7 mouse cellular contexts compared by ENCODE assay signal in the genomic region with DNA sequence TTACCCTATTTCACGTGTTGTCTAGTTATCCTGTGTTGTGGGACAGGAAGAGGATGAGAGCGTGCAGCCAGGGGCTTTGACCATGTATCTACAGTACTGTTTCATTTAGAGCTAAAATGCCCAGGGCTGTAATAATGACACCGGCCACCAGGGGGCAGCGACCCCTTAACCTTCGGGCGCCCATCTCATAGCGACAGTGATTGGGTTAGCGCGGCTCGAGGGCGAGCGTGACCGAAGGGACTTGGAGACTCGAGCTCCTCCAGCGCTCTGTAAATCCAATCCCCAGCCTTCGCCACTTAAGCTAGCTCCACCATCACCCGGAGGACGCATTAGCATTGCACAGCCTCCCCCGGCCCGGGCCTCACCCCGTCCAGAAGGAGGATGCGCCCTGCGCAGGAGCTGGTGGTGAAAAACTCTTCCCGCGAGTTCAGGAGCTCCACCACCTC. TPM values are rescaled to one million over a fixed set of nuclear protein-coding genes. Genes with fewer than 3 reads are reported as not detected.
DNase-seq lines count a peak whose midpoint lies in the region; ATAC-seq lines count a peak whose summit lies in the region.

TSS of gene Cryz (plus strand) at position 224 of the 446 bp plus-strand sequence.

- H3K27me3 ChIP-seq in embryonic facial prominence, embryonic 11.5 days (ENCODE audit: control insufficient read depth, insufficient read depth, low read length): no peaks in the 10 kb centered on the region
- H3K27me3 ChIP-seq in limb, embryonic 11.5 days (ENCODE audit: control insufficient read depth, insufficient read depth, low read length): no peaks in the 10 kb centered on the region
- no peaks in the 10 kb centered on the region for H3K27me3 ChIP-seq in midbrain, embryonic 14.5 days (ENCODE audit: control insufficient read depth, insufficient read depth, low read length)

- ATAC-seq in embryonic facial prominence, embryonic 11.5 days (replicated peaks; ENCODE audit: insufficient number of reproducible peaks, low FRiP score, low TSS enrichment, low read depth): peak; percentile 90
- peak; percentile 85 for ATAC-seq in limb, embryonic 11.5 days (ENCODE audit: insufficient number of reproducible peaks, low FRiP score, low TSS enrichment, low read depth)
- ATAC-seq in midbrain, embryonic 14.5 days (ENCODE audit: low FRiP score, low TSS enrichment): peak; percentile 90

- 1% methylated on average over 25 of the region's 25 CpGs for WGBS in embryonic facial prominence, embryonic 11.5 days
- WGBS in limb, embryonic 11.5 days: 0% methylated on average over 25 of the region's 25 CpGs
- under 1% methylated on average over 25 of the region's 25 CpGs for WGBS in midbrain, embryonic 14.5 days

- H3K4me2 ChIP-seq in embryonic facial prominence, embryonic 11.5 days (ENCODE audit: low read depth, low read length): peak within 1 kb of the TSS; percentile 68
- peak within 1 kb of the TSS; percentile 49 for H3K4me2 ChIP-seq in limb, embryonic 11.5 days (ENCODE audit: low read depth, severe bottlenecking)
- H3K4me2 ChIP-seq in midbrain, embryonic 14.5 days (ENCODE audit: low read length): peak within 1 kb of the TSS; percentile 77

- DNase-seq in adrenal gland, postnatal 14 days: peak; percentile 94
- DNase-seq in embryonic facial prominence, embryonic 11.5 days (ENCODE audit: low spot score): peak; percentile 96
- peak; percentile 99 for DNase-seq in heart, adult 11 months
- DNase-seq in kidney, adult 18-20 months: peak; percentile 96
- peak; percentile 98 for DNase-seq in limb, embryonic 11.5 days (ENCODE audit: low spot score)
- DNase-seq in midbrain, embryonic 14.5 days: peak; percentile 95
- peak; percentile 76 to 92 for DNase-seq in spleen, adult 18-20 months

- no peaks in the 10 kb centered on the region for H3K4me1 ChIP-seq in embryonic facial prominence, embryonic 11.5 days (ENCODE audit: control insufficient read depth, insufficient read depth, low read length)
- H3K4me1 ChIP-seq in limb, embryonic 11.5 days (ENCODE audit: control insufficient read depth, insufficient read depth, low read length): 0 out of 2 replicates have a peak, but pooled peaks cover 2% of the 10 kb centered on the region
- 0 out of 2 replicates have a peak, but pooled peaks cover 9% of the 10 kb centered on the region for H3K4me1 ChIP-seq in midbrain, embryonic 14.5 days (ENCODE audit: control insufficient read depth, insufficient read depth, low read length)

- H3K27ac ChIP-seq in embryonic facial prominence, embryonic 11.5 days (replicated peaks; ENCODE audit: low read depth, low read length): peak within 1 kb of the TSS; percentile 94
- peak within 1 kb of the TSS; percentile 90 for H3K27ac ChIP-seq in limb, embryonic 11.5 days (replicated peaks; ENCODE audit: low read depth, low read length)
- H3K27ac ChIP-seq in midbrain, embryonic 14.5 days (replicated peaks; ENCODE audit: low read depth, low read length): peak within 1 kb of the TSS; percentile 93

- H3K36me3 ChIP-seq in embryonic facial prominence, embryonic 11.5 days (replicated peaks; ENCODE audit: control insufficient read depth, insufficient read depth, low read depth, low read length): peaks cover 7% of the 10 kb centered on the region
- H3K36me3 ChIP-seq in limb, embryonic 11.5 days (ENCODE audit: control insufficient read depth, insufficient read depth, low read length): peaks cover 5% of the 10 kb centered on the region; the same call in 1 of the 2 replicates
- peaks cover 27% of the 10 kb centered on the region for H3K36me3 ChIP-seq in midbrain, embryonic 14.5 days (ENCODE audit: control insufficient read depth, insufficient read depth, low read length)

- no peaks in the 10 kb centered on the region for H3K9me3 ChIP-seq in embryonic facial prominence, embryonic 11.5 days (replicated peaks; ENCODE audit: control insufficient read depth, low read length)
- no peaks in the 10 kb centered on the region for H3K9me3 ChIP-seq in limb, embryonic 11.5 days (ENCODE audit: control insufficient read depth, low read length)
- H3K9me3 ChIP-seq in midbrain, embryonic 14.5 days (ENCODE audit: control insufficient read depth, low read length): no peaks in the 10 kb centered on the region

- H3K9ac ChIP-seq in embryonic facial prominence, embryonic 11.5 days (replicated peaks; ENCODE audit: low read length): peak within 1 kb of the TSS; percentile 97
- peak within 1 kb of the TSS; percentile 96 for H3K9ac ChIP-seq in limb, embryonic 11.5 days (ENCODE audit: low read length)
- peak within 1 kb of the TSS; percentile 80 for H3K9ac ChIP-seq in midbrain, embryonic 14.5 days (replicated peaks; ENCODE audit: low read length)

- peak within 1 kb of the TSS; percentile 90 for H3K4me3 ChIP-seq in embryonic facial prominence, embryonic 11.5 days (ENCODE audit: low read depth, low read length)
- peak within 1 kb of the TSS; percentile 94 for H3K4me3 ChIP-seq in limb, embryonic 11.5 days (ENCODE audit: low read depth, low read length)
- peak within 1 kb of the TSS; percentile 82 for H3K4me3 ChIP-seq in midbrain, embryonic 14.5 days (replicated peaks; ENCODE audit: low read depth, low read length)

RNA-seq across cellular contexts. Expression of gene Cryz, which starts in this region (rescaled TPM):
- total RNA-seq in adrenal gland, postnatal 14 days (2021): 22.0 and 29.3 TPM in 2 replicates
- 30.5 TPM in 2 replicates for polyA plus RNA-seq in embryonic facial prominence, embryonic 11.5 days (2014; fragmentation: Nextera tagmentation; extraction: Ambion mirVana)
- polyA plus RNA-seq in limb, embryonic 11.5 days (2014; fragmentation: Nextera tagmentation; extraction: Ambion mirVana): 29.0 and 29.2 TPM in 2 replicates
- 10.7 and 13.9 TPM in 2 replicates for polyA plus RNA-seq in midbrain, embryonic 14.5 days (2014; fragmentation: Nextera tagmentation; extraction: Ambion mirVana)

Comparison
In these comparisons a context has a peak if more than half of its experiments do, and no peak if none do; other contexts are left out.
1. Peak in every context shown above with its lines: DNase-seq, ATAC-seq, H3K4me3 ChIP-seq and H3K27ac ChIP-seq.